Mouse (Mus musculus): Measurements from ENCODE around the gene Ppp2r5a.

DNA sequence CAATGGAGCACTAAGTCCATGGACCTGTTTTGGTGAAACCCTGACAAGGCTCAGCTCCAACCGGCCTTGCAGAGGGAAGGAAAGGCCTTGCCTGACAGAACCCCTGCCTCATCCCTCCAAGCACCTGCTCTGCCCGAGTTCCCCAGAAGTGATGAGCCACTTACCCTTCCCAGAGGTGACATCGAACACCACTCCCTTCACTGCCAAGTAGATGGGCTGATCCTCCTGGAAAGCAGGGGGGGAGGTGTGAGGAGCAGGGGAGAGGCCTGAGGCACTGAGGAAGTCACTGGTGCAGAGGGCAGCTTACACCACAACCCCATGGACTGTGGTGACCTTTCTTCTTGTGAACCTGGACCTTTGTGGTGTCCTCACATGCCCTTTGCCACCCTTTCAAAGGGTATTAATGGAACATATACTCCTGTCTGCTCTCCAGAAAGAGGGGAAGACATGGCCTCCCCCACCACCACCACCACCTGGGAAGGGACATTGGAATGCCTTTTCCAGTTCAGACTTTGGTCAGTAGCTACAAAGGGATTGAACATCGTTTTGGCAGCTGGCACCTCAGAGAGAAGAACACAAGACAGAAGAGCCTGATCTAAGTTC is 91.7 kb downstream of the Ppp2r5a start:
- TF ChIP-seq CTCF (IDR thresholded peaks at IDR 0.05; ENCODE audit: insufficient read depth, low read length) (no peak), POLR2A (IDR thresholded peaks at IDR 0.05; ENCODE audit: borderline replicate concordance, extremely low read depth, low read depth, low read length) (no peak)
